Mouse (Mus musculus) B cell, adult 2 months (primary cell): Measurements from ENCODE around the gene Oxct1.

ENCODE experiments used
- DNase-seq, 2 experiments: peaks; one replicate each; pipeline ENCODE4 v3.0.0; 2022

Oxct1 gene

DNA sequence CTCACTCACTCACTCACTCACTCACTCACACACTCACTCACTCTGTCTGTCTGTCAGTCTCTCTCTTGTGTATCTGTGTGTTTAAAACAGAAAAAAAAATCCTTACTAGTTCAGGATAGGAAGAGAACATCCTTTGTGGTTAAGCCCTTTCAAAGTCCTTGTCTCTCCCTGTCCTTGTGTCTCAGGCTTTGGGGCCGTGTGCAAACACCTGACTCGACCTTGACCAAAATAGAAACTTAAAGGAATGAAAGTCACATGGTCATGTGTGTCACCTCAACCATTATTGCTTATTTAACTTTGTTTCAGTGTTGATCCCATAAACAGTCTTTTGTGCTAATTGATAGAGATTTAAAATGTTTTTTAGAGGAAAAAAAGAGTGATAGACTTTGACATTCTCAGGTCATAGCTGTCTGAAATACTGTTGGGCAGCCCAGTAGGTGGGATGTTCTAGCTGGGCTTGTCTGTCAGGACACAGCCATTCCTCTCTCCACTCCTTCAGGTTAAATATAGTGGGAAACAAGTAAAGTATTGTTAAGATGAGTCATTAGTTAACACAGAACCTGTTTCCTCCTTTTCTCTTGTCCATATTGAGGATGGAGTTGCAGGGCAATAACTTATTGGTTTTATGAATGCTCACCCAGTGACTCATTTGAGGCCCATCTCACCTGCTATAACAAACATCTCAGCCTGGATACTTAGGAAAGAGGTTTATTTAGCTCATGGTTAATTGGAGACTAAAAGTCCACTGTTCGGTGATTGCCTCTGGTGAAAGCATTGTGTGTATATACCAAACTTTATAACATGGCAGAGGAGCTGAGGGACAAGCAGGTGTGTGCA lies 7.2 kb downstream of the Oxct1 start:
- no peak for DNase-seq

DNA sequence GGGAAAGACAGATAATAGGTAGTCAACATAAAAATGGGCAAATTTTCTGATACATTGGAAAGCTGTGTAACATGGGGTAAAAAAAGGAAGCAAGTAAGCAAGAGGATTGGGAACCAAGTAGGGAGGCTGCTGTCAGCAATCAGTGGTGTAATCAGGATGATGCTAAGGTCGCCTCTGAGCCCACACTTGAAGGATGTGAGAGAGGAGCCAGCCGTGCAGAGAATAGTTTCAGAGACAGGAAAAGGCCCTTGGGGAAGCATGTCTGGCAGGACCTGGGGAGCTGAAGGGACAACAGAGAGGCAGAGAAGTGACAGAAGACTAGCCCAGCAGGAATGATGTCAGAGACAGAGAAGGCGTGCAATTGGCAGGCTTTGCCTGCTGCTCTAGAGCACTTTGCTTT lies 16.2 kb downstream of the Oxct1 start:
- DNase-seq = no peak

DNA sequence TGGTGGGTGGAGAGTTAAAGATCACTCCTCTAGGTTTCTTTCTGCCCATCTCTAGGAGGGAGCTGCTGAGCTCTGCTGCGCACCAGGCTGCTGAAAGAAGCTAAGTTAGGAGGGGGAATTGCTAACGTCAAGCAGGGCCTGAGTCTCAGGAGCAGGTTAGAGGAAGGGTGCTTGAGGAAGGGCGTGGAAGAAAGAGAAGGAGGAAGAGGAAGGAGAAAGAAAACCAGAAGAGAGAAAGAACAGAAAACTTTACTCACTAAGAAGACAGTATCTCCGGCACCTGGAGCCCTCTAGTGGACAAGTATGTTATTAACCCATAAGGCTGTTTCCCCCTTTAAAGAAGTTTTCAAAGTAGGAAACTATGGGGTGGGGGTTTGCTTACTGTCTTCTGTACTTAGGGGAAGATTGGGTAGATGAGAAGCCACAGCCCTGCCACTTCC lies 16.9 kb downstream of the Oxct1 start:
- peak; percentile 50 for DNase-seq

DNA sequence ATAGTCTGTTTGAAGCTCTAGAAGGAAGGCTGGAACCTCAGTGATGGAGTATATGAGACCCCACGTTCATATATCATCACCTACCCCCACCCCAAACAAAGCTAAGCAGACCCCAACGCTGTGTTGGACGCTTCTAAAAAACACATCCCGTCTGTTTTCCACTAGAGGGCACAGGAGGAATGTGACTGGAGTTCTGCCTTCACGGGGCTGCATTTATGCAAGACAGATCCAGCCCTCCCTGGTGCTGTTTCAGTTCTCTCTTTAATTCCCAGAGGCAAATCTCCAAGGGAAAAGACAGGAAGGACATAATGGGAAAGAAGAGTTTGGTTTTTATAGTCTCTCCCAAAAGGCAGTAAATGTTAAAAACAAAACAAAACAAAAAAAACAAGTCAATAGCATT lies 30.4 kb downstream of the Oxct1 start:
- no peak for DNase-seq

DNA sequence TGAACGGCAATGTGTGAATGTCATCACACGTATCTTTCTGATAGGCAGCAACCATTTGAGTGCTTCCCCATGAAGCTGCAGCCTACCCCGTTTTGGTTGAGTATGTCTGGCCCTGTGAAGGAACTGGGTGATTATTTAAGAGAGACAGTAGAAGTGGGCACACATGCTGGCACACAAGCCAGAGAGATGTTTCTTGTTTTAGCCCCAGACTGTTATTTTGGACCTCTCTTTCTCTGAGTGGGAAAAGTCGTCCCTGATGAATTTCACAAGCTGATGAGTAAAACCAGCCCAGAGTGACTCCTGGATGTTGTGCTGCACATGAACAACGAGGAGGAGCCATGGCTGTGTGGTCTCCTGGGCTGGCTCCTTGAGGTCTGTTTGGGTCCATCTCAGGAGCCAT lies 37.4 kb downstream of the Oxct1 start:
- no peak for DNase-seq

DNA sequence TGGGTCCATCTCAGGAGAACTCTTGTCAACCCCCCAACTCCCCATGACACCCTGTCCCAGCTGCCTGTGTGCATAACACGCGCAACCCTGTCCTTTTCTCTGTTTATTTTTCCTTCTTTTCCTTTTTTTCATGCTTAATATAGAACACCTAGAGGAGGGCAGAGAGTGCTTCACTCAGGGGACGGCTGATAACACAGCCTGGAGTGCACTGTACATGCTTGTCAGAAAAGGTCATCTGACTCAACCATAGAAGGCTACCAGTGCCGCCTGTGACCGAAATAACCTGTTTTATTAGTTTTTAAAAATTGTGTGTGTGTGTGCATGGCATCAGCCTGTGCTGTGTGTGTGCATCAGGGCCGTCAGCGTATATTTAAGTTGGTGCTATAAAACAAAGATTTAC lies 37.8 kb downstream of the Oxct1 start:
- no peak for DNase-seq

DNA sequence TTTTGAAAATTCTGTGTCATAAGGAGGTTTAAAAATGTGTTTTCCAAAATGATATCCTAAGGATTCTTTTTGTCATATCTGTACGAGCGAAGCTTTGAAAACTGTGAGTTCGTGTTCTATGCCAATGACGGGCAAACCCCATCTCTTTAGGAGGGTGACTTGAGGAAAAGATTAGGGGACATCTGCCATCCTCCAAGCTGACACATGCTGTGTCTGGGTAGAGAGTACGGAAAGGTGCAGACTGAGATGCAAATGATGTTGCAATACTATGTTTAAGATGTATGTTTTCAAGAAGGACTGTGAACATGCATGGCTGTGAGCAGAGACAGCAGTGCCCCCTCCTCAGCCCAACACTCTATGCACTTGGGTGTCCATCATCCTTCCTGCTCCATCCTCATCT lies 38.5 kb downstream of the Oxct1 start:
- no peak for DNase-seq

DNA sequence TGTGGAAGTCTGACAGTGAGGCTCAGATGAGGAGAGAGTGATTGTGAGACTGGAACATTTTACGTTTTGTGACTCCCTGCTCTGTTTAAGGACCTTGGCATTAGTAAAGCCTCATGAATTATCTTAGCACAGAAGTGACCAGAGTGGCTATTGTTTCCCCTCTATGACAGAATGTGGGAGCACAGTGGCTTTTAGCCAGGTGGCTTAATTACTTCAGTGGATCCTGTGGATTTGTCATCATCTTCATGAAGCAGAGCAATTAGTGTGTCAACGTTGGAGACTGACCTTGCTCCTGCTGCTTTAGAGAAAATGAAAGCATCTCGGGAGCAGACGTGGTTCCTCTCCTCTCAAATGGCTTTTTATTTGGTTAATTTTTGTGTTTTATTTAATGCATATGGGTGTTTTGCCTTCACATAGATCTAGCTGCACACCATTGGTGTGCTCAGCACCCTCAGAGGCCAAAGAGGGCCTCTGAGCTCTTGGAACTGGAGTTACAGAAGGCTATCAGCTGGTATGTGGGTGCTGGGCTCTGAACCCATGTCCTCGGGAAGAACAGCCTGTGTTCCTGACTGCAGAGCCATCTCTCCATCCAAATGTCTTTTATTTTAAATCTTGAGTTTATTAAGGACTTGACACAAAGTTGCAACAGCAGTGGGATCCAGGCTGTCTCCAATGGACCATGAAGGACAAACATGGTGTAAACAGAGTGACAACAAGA lies 41.2 kb downstream of the Oxct1 start:
- DNase-seq = no peak

DNA sequence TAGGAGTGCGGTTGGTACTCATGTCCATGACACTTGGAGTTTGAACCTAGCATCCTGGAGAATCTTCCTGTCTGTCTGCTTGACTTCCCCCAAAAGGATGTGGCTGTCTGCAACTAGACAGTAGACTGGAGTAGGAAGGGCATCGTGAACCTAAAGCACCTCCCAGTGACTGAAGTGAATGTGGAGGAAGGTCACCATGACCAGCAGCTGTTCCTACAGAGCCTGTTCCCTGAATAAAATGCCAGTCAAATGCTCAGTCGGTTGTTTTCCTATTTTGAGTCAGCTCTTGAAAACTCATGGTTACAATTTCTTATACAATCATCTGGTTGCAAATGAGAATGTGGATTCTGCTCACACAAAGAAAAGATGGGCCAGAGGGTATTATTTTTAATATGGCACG lies 51.8 kb downstream of the Oxct1 start:
- DNase-seq = no peak

DNA sequence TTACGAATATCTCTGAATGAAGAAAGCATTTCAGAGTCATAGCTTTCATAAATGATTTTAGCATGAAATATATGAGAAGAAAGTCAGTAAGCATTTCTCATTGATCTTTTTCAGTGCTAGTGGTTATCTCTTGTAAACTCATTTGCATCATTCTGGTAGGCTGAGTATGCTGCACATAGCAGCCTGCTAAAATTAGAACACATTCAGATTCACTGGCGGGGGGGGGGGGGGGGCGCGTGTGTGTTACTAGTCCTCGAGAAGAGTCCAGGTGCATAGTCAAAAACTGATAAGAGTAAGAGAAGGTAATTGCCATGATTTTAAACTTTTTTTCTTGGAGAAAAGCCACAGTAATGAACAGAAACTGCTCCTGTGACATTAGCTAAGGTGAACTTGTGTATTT lies 52.6 kb downstream of the Oxct1 start:
- no peak for DNase-seq

DNA sequence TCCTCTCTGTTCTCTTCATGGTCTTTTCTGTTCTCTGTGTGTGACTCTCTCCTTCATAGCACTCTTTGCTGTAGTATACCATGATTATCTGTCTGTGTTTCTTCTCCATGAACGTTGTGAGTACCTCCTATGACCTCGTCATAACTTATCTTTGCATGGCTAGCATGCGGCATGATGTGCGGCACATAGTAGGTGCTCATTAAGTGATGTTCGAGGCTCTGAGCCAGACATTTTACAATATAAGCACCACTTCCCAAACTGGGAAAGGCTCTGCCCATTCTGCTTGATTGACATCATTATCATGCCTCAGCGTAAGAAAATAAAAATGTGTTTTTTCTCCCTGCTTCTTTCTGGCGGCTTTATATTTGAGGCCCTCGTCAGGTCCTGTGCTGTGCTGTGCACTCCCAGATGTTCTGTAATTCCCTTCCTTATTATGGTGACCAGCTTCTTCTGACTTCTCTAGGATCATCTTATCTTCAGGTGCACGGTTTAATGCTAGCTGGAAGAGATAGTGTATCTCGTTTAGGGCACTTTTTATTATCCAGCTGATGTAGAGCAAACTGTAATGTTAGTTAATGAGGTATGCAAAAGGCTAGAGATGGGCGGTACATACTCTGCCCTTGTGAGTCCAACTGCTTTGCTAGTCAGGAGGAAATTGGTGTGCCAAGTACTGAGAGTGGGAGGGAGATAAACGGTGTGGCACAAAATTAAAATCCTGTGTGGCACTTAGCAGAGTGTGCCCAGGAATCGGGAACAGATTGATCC lies 53.4 kb downstream of the Oxct1 start:
- no peak for DNase-seq

DNA sequence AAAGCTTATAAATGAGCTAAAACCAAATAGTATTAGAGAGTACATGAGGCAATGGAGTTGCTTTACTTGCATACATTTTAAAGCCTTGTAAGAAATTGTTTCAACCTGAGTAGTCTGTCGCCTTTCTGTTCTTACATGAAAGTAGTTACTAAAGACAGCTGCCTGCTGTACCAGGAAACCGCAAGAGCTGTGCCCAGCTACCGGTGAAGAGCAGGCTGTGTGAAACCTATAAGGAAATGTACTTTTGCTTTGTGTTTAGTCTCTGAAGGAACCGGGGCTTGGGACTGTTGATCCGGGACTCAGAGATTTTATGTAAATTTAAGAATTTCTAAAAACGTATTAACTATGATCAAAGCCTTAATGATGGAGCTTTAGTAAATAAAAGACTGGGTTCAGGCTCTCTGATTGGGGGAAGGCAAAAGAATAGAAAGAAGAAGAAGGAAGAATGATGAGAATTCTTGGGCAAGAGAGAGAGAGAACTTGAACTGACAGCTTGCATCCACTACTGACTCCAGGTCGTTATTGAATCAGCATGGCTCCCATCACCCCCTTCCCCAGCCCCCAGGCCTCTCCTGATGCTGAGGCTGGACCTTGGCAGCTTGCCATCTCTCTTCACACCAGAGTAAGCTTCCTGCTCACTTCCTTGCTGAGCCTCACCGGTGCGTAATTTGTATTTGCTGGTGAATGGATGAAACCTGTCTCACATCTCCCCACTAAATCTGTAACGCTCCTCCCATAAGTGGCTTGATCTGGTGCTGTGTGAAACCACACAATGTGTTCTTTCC lies 59.6 kb downstream of the Oxct1 start:
- DNase-seq = peak; percentile 7 to 15

DNA sequence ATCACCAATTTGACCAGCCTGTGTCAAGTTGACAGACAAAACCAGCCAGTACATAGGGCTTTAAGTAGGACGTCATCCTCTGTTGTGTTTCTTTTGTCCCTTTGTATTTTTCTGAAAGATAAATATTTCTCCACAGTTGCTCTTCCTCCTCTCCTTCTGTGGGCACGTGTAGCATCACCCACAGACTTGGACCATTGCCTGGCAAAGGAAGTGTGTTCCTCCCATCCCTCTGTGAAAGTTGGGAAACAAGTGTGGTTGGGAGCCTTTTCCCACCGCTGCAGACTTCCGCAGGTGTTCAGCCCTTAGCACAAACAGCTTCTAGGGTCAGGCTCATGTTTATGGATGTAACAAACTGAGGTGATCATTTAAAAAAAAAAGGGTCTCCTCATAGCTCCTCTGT lies 61.3 kb downstream of the Oxct1 start:
- DNase-seq = no peak

DNA sequence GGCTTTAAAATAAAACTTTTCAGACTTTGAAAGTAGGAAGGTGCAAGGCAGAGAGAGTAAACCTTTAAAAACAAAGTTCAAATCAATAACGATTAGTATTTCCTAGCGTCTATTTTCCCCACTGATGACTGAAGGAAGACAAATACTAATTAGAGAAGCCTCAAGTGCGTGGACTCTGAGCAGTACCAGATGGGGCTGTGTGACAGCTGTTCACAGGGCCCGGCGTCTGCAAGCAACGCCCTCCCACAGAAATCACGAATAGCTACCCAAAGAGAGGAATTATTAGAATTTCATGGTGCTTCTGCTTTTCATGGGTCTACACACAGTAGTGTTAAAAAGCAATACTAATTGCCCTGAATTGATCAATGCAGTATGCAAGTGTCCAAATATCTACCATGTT lies 61.7 kb downstream of the Oxct1 start:
- no peak for DNase-seq

DNA sequence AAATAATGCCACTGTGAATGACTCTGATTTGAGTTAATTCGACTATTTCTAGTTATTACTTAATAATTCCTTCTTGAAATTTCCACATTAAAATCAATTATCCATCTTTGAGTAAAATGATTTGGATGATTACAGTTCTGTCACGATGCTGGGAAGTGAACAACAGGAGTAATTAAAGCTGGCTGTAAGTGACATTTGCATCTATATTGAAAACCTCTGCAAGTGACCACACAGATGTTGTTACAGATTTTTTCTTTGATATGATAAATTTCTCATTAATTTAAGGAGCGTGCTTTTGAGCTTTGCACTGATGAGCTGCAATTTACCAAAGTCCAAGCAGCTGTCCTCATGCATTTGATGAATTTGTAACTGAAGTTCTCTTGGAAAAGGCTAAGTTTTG lies 64.4 kb downstream of the Oxct1 start:
- no peak for DNase-seq

DNA sequence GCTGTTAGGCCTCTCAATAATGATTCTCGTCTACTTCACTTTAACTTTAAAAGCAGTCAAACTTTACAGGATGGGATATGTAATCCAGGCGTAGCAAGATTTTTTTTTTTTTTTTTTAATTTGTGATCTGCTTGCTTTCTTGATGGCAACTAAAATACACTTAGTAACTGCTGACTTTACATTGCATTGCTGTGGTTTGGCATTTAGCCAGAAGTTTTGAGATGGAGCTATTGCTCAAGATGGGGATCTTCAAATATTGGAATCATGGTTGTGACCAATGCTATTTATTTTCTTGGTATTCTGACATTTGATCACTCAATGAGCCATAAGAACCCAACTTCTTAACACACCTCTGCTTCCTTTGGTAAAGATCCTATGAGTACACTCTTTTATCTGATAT lies 66.4 kb downstream of the Oxct1 start:
- DNase-seq = no peak

DNA sequence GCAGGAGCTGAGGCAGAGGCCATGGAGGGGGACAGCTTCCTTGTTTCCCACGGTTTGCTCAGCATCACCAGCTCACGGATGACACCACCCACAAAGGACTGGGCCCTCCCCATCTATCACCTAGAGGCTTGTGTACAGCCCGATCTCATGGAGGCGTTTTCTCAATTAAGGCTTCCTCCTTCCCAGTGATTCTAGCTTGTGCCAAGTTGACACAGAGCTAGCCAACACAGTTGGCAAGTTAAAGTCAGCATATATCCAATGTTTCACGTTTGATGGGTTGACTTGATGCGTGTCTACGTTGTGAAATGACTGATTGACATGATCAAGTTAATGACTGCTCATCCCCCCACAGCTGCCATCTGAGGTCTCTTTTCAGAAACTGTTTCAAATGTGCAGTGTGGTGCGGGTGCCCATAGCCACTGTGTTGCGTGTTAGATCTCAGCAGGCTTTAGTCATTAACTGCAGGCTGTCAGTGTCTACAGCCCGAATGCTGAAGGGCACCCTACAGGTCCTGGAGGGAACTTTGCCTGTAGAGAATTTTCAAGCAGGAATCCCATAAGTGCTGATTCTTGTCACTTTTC lies 74.2 kb downstream of the Oxct1 start:
- DNase-seq = no peak

DNA sequence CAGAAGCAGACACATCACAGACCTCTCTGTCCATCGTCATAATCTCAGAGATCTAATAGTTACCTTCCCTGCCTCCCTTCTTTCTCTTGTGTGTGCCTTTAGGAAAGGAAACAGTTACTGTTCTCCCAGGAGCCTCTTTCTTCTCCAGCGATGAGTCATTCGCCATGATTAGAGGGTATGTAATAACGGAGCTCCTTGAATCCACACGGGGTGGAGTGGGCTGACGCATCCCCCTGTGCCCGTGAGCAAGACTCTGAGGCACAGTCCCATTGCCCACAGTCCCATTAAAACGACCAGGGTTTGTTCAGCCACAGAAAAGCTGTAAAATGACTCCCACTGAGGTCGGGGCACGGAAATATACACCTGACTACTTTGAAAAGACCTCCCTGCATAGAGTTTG lies 74.8 kb downstream of the Oxct1 start:
- DNase-seq = no peak

DNA sequence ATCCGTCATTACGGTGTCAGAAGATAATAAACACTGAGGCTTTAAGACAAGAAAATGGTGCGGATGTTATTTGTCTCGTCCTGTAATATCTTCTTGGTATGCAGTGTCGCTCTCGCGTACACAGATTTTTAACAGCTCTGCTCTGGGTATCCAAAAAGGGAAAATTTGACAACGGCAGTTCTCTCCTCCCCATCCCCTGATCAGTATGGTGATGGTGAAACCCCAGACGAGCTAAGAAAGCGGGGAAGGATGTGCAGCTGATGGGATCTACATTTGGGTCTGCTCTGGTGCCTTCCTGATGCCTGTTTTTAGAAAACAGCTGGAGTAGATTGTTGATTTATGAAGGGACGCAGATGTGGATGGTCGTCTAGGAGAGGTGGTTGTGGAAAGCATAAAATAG lies 78.1 kb downstream of the Oxct1 start:
- DNase-seq = no peak

DNA sequence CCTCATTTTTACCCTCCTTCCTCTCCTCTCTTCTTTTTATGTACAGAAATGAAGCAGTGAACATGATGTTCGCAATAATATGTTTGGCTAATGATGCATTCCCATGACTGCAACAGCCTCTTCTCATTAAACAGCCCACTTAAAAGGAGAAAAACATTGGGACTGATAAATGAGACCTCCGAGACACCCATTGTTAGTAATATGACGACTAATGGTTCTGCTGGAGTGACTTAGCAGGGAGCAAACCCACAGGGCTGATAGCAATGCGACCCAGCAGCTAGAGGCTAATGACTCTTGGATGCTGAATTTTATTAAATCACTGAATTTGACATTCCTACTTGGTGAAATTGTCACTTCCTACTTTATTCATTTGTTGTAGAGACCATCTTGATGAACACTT lies 79.3 kb downstream of the Oxct1 start:
- DNase-seq = no peak

DNA sequence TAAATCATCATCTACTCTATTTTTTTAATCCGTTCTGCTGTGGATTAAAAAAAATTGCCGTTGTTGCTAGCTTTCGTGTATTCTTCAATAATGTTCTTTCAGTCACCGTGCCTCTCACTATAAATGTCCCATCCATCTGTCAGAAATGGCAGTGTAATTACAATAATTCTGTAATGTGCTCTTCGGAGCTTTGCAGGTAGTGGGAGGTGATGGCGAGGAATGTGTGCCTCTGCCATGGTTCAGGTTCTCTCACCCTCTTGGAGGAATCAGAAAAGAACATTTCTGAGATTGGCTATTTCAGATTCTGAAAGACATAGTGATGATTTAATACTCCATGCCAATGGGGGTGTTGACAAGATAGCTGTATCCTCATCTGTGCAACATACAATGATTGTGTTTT lies 93.8 kb downstream of the Oxct1 start:
- no peak for DNase-seq

DNA sequence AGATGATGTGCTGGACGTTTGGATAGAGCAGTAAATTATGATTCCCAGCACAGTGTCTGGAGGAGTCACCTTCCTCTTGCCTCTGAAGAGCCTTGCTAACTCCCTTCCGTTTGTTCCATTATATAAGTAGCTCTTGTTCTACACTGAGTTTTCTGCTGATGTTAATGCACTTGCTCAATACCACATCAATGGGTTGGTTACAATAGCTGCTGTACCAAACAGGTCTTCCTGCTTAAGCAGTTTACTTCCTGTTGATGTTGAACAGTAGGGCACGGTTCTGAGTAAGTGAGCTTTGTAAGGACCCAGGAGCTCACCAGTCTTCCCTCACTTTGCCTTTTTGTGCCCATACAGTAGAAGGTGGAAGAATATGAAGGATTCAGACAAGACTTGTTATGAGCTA lies 98.5 kb downstream of the Oxct1 start:
- no peak for DNase-seq

DNA sequence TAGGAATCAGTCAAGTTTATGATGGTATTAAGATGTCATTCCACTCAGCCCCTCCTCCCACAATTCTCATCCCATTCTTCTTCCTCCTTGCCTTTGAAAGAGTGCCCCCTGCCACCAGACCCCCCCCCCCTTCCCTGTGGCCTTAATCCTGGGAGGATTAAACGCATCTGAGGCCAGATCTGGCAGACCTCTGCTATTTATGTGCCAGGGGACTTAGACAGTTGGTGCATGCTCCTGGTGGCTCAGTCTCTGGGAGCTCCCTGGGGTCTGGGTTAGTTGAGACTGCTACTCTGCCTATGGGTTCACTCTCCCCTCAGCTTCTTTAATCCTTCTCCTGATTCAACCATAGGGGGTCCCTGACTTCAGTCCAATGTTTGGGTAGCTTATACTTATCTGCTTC lies 112.3 kb downstream of the Oxct1 start:
- no peak for DNase-seq
